Mouse (Mus musculus) limb, embryonic 15.5 days (tissue): ENCODE results near the gene Mgat5. TPM values are rescaled to one million over a fixed set of nuclear protein-coding genes. Genes with fewer than 3 reads are reported as not detected.

ENCODE experiments used
- ATAC-seq: fragments of 200-750 bp; cut with Nextera tagmentation; 2 replicates; pipeline ENCODE4 v1.8.0; 2017; ENCODE audit warnings: low read depth, moderate TSS enrichment; ENCODE audit not compliant: insufficient number of reproducible peaks, low FRiP score, low TSS enrichment
- H3K27ac ChIP-seq: fragments of 300-500 bp; sonication (generic); 2 replicates; pipeline ENCODE4 v1.5.1; 2015; ENCODE audit warnings: moderate library complexity, mild to moderate bottlenecking, inconsistent platforms
- H3K27me3 ChIP-seq: fragments of 300-500 bp; sonication (generic); 2 replicates; pipeline ENCODE4 v1.6.1; 2015; ENCODE audit warnings: inconsistent platforms
- H3K36me3 ChIP-seq: fragments of 300-500 bp; sonication (generic); 2 replicates; pipeline ENCODE4 v1.6.1; 2015; ENCODE audit warnings: inconsistent platforms
- H3K4me1 ChIP-seq: fragments of 300-500 bp; sonication (generic); 2 replicates; pipeline ENCODE4 v1.6.1; 2015; ENCODE audit warnings: inconsistent platforms
- H3K4me2 ChIP-seq: fragments of 300-500 bp; sonication (generic); 2 replicates; pipeline ENCODE4 v1.6.1; 2015; ENCODE audit warnings: mild to moderate bottlenecking, inconsistent platforms
- H3K4me3 ChIP-seq: fragments of 300-500 bp; sonication (generic); 2 replicates; pipeline ENCODE4 v1.5.1; 2015; ENCODE audit warnings: mild to moderate bottlenecking, inconsistent platforms
- H3K9ac ChIP-seq: fragments of 300-500 bp; sonication (generic); 2 replicates; pipeline ENCODE4 v1.6.1; 2015; ENCODE audit warnings: inconsistent platforms
- H3K9me3 ChIP-seq: fragments of 300-500 bp; sonication (generic); 2 replicates; pipeline ENCODE4 v1.6.1; 2016; ENCODE audit warnings: inconsistent platforms
- WGBS: fragments of 180-500 bp; shearing (Covaris S2); methylation state at CpG from one replicate; pipeline ENCODE4 v1.1.7; 2015; 5-methylcytosine and 5-hydroxymethylcytosine counted together
- polyA plus RNA-seq: library from polyadenylated mRNA; unstranded; fragments of >200 nt; fragmentation: Nextera tagmentation; extraction: Ambion mirVana; gene quantifications from 2 replicates; pipeline ENCODE4 v1.2.1, GENCODE M21; 2015

Gene Mgat5
- polyA plus RNA-seq, 1 experiment from 2014 or later: 6.7 TPM

GRCm38 (mm10) chr1:127203231-127203764 lies 1.5 kb upstream of the Mgat5 start:
- H3K9me3 ChIP-seq: no peaks in the 10 kb centered on the region
- H3K4me3 ChIP-seq: no peak overlapping the region
- H3K4me2 ChIP-seq: no peak overlapping the region
- H3K36me3 ChIP-seq: no peaks in the 10 kb centered on the region
- WGBS: 45% methylated on average over 4 of the region's 4 CpGs
- peaks cover 18% of the 10 kb centered on the region for H3K4me1 ChIP-seq
- ATAC-seq: no peak
- no peak overlapping the region for H3K27ac ChIP-seq
- no peak overlapping the region for H3K9ac ChIP-seq
- H3K27me3 ChIP-seq: no peaks in the 10 kb centered on the region

GRCm38 (mm10) chr1:127205501-127206019 lies 745 bp downstream of the Mgat5 start:
- WGBS: under 1% methylated on average over 24 of the region's 24 CpGs
- H3K4me1 ChIP-seq: peaks cover 20% of the 10 kb centered on the region
- H3K4me2 ChIP-seq: peak overlapping the region; percentile 95
- H3K27me3 ChIP-seq: no peaks in the 10 kb centered on the region
- peak overlapping the region; percentile 71 for H3K9ac ChIP-seq
- no peaks in the 10 kb centered on the region for H3K9me3 ChIP-seq
- no peak for ATAC-seq
- no peaks in the 10 kb centered on the region for H3K36me3 ChIP-seq
- peak overlapping the region; percentile 85 for H3K4me3 ChIP-seq
- peak overlapping the region; percentile 95 for H3K27ac ChIP-seq

- peaks cover 20% of the 10 kb centered on the region for H3K4me1 ChIP-seq
- peak overlapping the region; percentile 95 for H3K4me2 ChIP-seq
- WGBS: 3% methylated on average over 39 of the region's 39 CpGs
- H3K36me3 ChIP-seq: no peaks in the 10 kb centered on the region
- H3K9me3 ChIP-seq: no peaks in the 10 kb centered on the region
- H3K27ac ChIP-seq: peak overlapping the region; percentile 95
- no peaks in the 10 kb centered on the region for H3K27me3 ChIP-seq
- peak overlapping the region; percentile 85 for H3K4me3 ChIP-seq
- H3K9ac ChIP-seq: peak overlapping the region; percentile 71
- no peak for ATAC-seq
Observed at GRCm38 (mm10) chr1:127206020-127206641, 1.3 kb downstream of the Mgat5 start.

GRCm38 (mm10) chr1:127206881-127207555 lies 2.2 kb downstream of the Mgat5 start:
- H3K9ac ChIP-seq: 0 out of 2 replicates have a peak overlapping the region, but pooled peaks have one; percentile 23

GRCm38 (mm10) chr1:127208167-127208566 lies 3.4 kb downstream of the Mgat5 start:
- WGBS: 76% methylated on average over 9 of the region's 9 CpGs
- no peak for ATAC-seq
- H3K4me3 ChIP-seq: no peak overlapping the region
- no peak overlapping the region for H3K27ac ChIP-seq
- H3K4me1 ChIP-seq: peaks cover 20% of the 10 kb centered on the region
- no peak overlapping the region for H3K9ac ChIP-seq
- H3K4me2 ChIP-seq: no peak overlapping the region
- no peaks in the 10 kb centered on the region for H3K36me3 ChIP-seq
- no peaks in the 10 kb centered on the region for H3K9me3 ChIP-seq
- no peaks in the 10 kb centered on the region for H3K27me3 ChIP-seq

More at GRCm38 (mm10) chr1:127206881-127207555, 2.2 kb downstream of the Mgat5 start:
- peak overlapping the region; percentile 95 for H3K4me2 ChIP-seq
- 63% methylated on average over 11 of the region's 11 CpGs for WGBS
- no peaks in the 10 kb centered on the region for H3K9me3 ChIP-seq
- ATAC-seq: no peak
- H3K27ac ChIP-seq: no peak overlapping the region
- H3K36me3 ChIP-seq: no peaks in the 10 kb centered on the region
- H3K27me3 ChIP-seq: no peaks in the 10 kb centered on the region
- peaks cover 20% of the 10 kb centered on the region for H3K4me1 ChIP-seq
- H3K4me3 ChIP-seq: peak overlapping the region; percentile 85

GRCm38 (mm10) chr1:127212812-127213211 lies 8.0 kb downstream of the Mgat5 start:
- no peaks in the 10 kb centered on the region for H3K36me3 ChIP-seq
- no peak overlapping the region for H3K4me2 ChIP-seq
- H3K9me3 ChIP-seq: no peaks in the 10 kb centered on the region
- H3K9ac ChIP-seq: no peak overlapping the region
- no peak overlapping the region for H3K27ac ChIP-seq
- no peak for ATAC-seq
- peaks cover 10% of the 10 kb centered on the region for H3K4me1 ChIP-seq
- H3K27me3 ChIP-seq: no peaks in the 10 kb centered on the region
- WGBS: 12% methylated on average over 1 of the region's 1 CpGs
- H3K4me3 ChIP-seq: no peak overlapping the region

GRCm38 (mm10) chr1:127213434-127213833 lies 8.6 kb downstream of the Mgat5 start:
- H3K4me1 ChIP-seq: peaks cover 11% of the 10 kb centered on the region
- no peak overlapping the region for H3K9ac ChIP-seq
- no peak overlapping the region for H3K27ac ChIP-seq
- no peak for ATAC-seq
- no peaks in the 10 kb centered on the region for H3K27me3 ChIP-seq
- no peak overlapping the region for H3K4me3 ChIP-seq
- WGBS: 55% methylated on average over 3 of the region's 3 CpGs
- H3K9me3 ChIP-seq: no peaks in the 10 kb centered on the region
- no peaks in the 10 kb centered on the region for H3K36me3 ChIP-seq
- H3K4me2 ChIP-seq: no peak overlapping the region

- ATAC-seq: no peak
- H3K9me3 ChIP-seq: no peaks in the 10 kb centered on the region
- H3K27ac ChIP-seq: no peak overlapping the region
- H3K4me1 ChIP-seq: peaks cover 9% of the 10 kb centered on the region
- H3K4me3 ChIP-seq: no peak overlapping the region
- H3K27me3 ChIP-seq: no peaks in the 10 kb centered on the region
- H3K4me2 ChIP-seq: no peak overlapping the region
- H3K36me3 ChIP-seq: no peaks in the 10 kb centered on the region
- 66% methylated on average over 8 of the region's 8 CpGs for WGBS
- H3K9ac ChIP-seq: no peak overlapping the region
Observed at GRCm38 (mm10) chr1:127214585-127215232, 9.9 kb downstream of the Mgat5 start.

GRCm38 (mm10) chr1:127216979-127217378 lies 12.2 kb downstream of the Mgat5 start:
- peaks cover 9% of the 10 kb centered on the region for H3K4me1 ChIP-seq
- ATAC-seq: no peak
- H3K4me3 ChIP-seq: no peak overlapping the region
- H3K4me2 ChIP-seq: no peak overlapping the region
- H3K36me3 ChIP-seq: no peaks in the 10 kb centered on the region
- no peaks in the 10 kb centered on the region for H3K27me3 ChIP-seq
- whole genome bisulfite sequencing: 55% methylated on average over 2 of the region's 2 CpGs
- H3K9ac ChIP-seq: no peak overlapping the region
- no peaks in the 10 kb centered on the region for H3K9me3 ChIP-seq
- no peak overlapping the region for H3K27ac ChIP-seq

GRCm38 (mm10) chr1:127217665-127218064 lies 12.8 kb downstream of the Mgat5 start:
- WGBS: 53% methylated on average over 4 of the region's 4 CpGs
- no peak overlapping the region for H3K27ac ChIP-seq

GRCm38 (mm10) chr1:127218182-127218581 lies 13.4 kb downstream of the Mgat5 start:
- no peak for ATAC-seq
- H3K27me3 ChIP-seq: no peaks in the 10 kb centered on the region

More at GRCm38 (mm10) chr1:127217665-127218064, 12.8 kb downstream of the Mgat5 start:
- H3K4me1 ChIP-seq: peaks cover 9% of the 10 kb centered on the region
- no peak overlapping the region for H3K9ac ChIP-seq
- H3K9me3 ChIP-seq: no peaks in the 10 kb centered on the region
- no peak overlapping the region for H3K4me2 ChIP-seq
- H3K4me3 ChIP-seq: no peak overlapping the region
- H3K27me3 ChIP-seq: no peaks in the 10 kb centered on the region
- ATAC-seq: no peak
- no peaks in the 10 kb centered on the region for H3K36me3 ChIP-seq

More at GRCm38 (mm10) chr1:127218182-127218581, 13.4 kb downstream of the Mgat5 start:
- WGBS: 88% methylated on average over 7 of the region's 7 CpGs
- Histone ChIP-seq H3K9ac (no peak overlapping the region), H3K36me3 (no peaks in the 10 kb centered on the region), H3K9me3 (no peaks in the 10 kb centered on the region), H3K4me3 (no peak overlapping the region), H3K4me2 (no peak overlapping the region), H3K27ac (no peak overlapping the region), H3K4me1 (peaks cover 9% of the 10 kb centered on the region)
